Mouse (Mus musculus): ENCODE results near the gene Slc17a6.

Gene Slc17a6

GRCm38 (mm10) chr7:51621694-51622145 lies at the start of gene Slc17a6:
Gene Slc17a6, plus strand, starts transcription at chr7:51622006.
- peak; percentile 63 for DNase-seq

- DNase-seq: no peak
Measured at GRCm38 (mm10) chr7:51600021-51600420, 21.8 kb upstream of the Slc17a6 start.

- no peak for DNase-seq
Measured at GRCm38 (mm10) chr7:51603741-51604140, 18.1 kb upstream of the Slc17a6 start.

GRCm38 (mm10) chr7:51614404-51614803 lies 7.4 kb upstream of the Slc17a6 start:
- no peak for DNase-seq

GRCm38 (mm10) chr7:51617941-51618340 lies 3.9 kb upstream of the Slc17a6 start:
- DNase-seq: no peak

- no peak for DNase-seq
Measured at GRCm38 (mm10) chr7:51618412-51618811, 3.4 kb upstream of the Slc17a6 start.

GRCm38 (mm10) chr7:51619977-51620376 lies 1.8 kb upstream of the Slc17a6 start:
- no peak for DNase-seq

GRCm38 (mm10) chr7:51622196-51622595 lies 390 bp downstream of the Slc17a6 start:
- no peak for DNase-seq

GRCm38 (mm10) chr7:51622666-51623065 lies 860 bp downstream of the Slc17a6 start:
- DNase-seq: no peak

GRCm38 (mm10) chr7:51624336-51624897 lies 2.6 kb downstream of the Slc17a6 start:
- DNase-seq: no peak

- no peak for DNase-seq
Measured at GRCm38 (mm10) chr7:51625161-51625560, 3.4 kb downstream of the Slc17a6 start.

GRCm38 (mm10) chr7:51625591-51626255 lies 3.9 kb downstream of the Slc17a6 start:
- DNase-seq: no peak

GRCm38 (mm10) chr7:51626451-51627000 lies 4.7 kb downstream of the Slc17a6 start:
- DNase-seq: no peak

GRCm38 (mm10) chr7:51627001-51627631 lies 5.3 kb downstream of the Slc17a6 start:
- DNase-seq: no peak

GRCm38 (mm10) chr7:51627666-51628065 lies 5.9 kb downstream of the Slc17a6 start:
- DNase-seq: no peak

- DNase-seq: no peak
Measured at GRCm38 (mm10) chr7:51628349-51628748, 6.5 kb downstream of the Slc17a6 start.

GRCm38 (mm10) chr7:51629206-51629605 lies 7.4 kb downstream of the Slc17a6 start:
- DNase-seq: no peak

GRCm38 (mm10) chr7:51631171-51631570 lies 9.4 kb downstream of the Slc17a6 start:
- no peak for DNase-seq

GRCm38 (mm10) chr7:51632543-51633229 lies 10.9 kb downstream of the Slc17a6 start:
- DNase-seq: no peak

- no peak for DNase-seq
Measured at GRCm38 (mm10) chr7:51633230-51633844, 11.5 kb downstream of the Slc17a6 start.

- DNase-seq: no peak
Measured at GRCm38 (mm10) chr7:51657152-51657551, 35.3 kb downstream of the Slc17a6 start.

GRCm38 (mm10) chr7:51662441-51662840 lies 40.6 kb downstream of the Slc17a6 start:
- DNase-seq: no peak
